Mouse (Mus musculus): Measurements from ENCODE around the gene 6430550D23Rik. TPM values are rescaled to one million over a fixed set of nuclear protein-coding genes. Genes with fewer than 3 reads are reported as not detected.
A peak's percentile ranks its signal among the peaks of the same experiment; 100 is the strongest.

The 6430550D23Rik gene
- total and polyA plus RNA-seq, 2 experiments from 2014 or later = 0.27 to 0.44 TPM

DNA sequence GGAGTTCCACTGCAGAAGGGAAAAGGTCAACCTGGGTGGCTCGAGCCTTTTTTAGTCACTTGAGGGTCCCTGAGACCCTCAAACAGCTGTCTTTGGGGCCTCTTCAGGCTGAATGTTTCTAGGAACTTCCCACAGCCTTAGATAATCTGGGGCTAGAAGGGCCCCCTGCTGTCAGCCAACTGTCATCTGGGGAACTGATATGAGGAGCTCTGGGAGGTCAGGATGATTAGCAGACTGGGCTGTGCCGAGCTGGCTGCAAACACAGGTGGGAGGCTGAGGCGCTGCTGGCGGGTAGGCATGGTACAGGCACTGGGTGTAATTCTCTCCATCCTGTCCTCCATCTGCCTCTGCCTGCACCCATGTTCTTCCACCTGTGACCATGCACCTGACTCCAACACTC lies 18.7 kb downstream of the 6430550D23Rik start:
- ATAC-seq (ENCODE audit: low FRiP score) (no peak), DNase-seq (ENCODE audit: low spot score) (no peak)
- no peak for TF ChIP-seq CTCF (IDR thresholded peaks at IDR 0.05)

DNA sequence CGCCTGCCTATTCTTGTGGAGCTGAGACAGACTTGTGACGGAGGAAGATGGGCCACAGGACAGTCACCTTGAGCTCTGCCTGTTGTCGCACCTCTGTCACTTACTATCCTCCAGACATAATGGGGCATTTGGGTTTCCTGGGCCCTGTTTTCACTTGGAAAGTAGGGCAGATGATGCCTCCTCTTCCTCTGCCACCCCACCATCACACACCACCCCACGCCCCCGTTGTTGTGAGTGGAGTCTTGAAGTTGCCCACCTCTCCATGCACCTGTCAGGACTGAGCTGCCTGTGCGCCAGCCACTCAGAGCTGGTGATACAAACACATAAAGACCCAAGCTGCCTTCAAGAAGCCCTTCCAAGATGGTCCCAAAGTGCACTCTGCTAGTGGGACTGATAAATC lies 20.6 kb downstream of the 6430550D23Rik start:
- no peak overlapping the region for H3K4me2 ChIP-seq (ENCODE audit: low read depth, low read length, poor library complexity, severe bottlenecking)
- over 99% methylated on average over 6 of the region's 6 CpGs for WGBS
- H3K27ac ChIP-seq (ENCODE audit: low read depth, low read length) = no peak overlapping the region
- H3K4me1 ChIP-seq (ENCODE audit: insufficient read depth, low read length) = no peaks in the 10 kb centered on the region
- no peak for ATAC-seq (ENCODE audit: low FRiP score)
- no peak for DNase-seq (ENCODE audit: low spot score)
- H3K27me3 ChIP-seq (ENCODE audit: insufficient read depth, low read length) = no peaks in the 10 kb centered on the region
- H3K9me3 ChIP-seq (ENCODE audit: low read length) = no peaks in the 10 kb centered on the region
- H3K9ac ChIP-seq (replicated peaks; ENCODE audit: low read length, poor library complexity, severe bottlenecking) = no peak overlapping the region
- peaks cover 82% of the 10 kb centered on the region for H3K36me3 ChIP-seq (ENCODE audit: insufficient read depth, low read length)
- TF ChIP-seq CTCF (IDR thresholded peaks at IDR 0.05) = no peak
- no peak overlapping the region for H3K4me3 ChIP-seq (ENCODE audit: low read depth, low read length)

More for the DNA sequence above, 18.7 kb downstream of the 6430550D23Rik start:
- no peak overlapping the region for H3K4me3 ChIP-seq (ENCODE audit: low read depth, low read length)
- no peaks in the 10 kb centered on the region for H3K27me3 ChIP-seq (ENCODE audit: insufficient read depth, low read length)
- H3K4me2 ChIP-seq (ENCODE audit: low read depth, low read length, poor library complexity, severe bottlenecking) = no peak overlapping the region
- no peaks in the 10 kb centered on the region for H3K9me3 ChIP-seq (ENCODE audit: low read length)
- no peak overlapping the region for H3K9ac ChIP-seq (replicated peaks; ENCODE audit: low read length, poor library complexity, severe bottlenecking)
- H3K4me1 ChIP-seq (ENCODE audit: insufficient read depth, low read length) = no peaks in the 10 kb centered on the region
- WGBS = 74% methylated on average over 4 of the region's 4 CpGs
- peaks cover 89% of the 10 kb centered on the region for H3K36me3 ChIP-seq (ENCODE audit: insufficient read depth, low read length)
- H3K27ac ChIP-seq (ENCODE audit: low read depth, low read length) = no peak overlapping the region

DNA sequence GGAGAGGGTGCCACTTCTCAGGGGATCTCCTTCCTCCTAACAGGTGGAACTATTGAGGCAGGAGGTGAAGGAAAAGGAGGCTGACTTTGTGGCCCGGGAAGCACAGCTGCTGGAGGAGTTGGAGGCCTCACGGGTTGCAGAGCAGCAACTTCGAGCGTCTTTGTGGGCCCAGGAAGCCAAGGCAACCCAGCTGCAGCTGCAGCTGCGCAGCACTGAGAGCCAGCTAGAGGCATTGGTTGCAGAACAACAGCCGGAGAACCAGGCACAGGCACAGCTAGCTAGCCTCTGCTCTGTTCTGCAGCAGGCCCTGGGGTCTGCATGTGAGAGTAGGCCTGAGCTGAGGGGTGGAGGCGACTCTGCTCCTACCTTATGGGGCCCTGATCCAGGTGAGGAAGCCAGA lies 22.0 kb downstream of the 6430550D23Rik start:
- ATAC-seq (ENCODE audit: low FRiP score) (no peak), DNase-seq (ENCODE audit: low spot score) (no peak)
- no peaks in the 10 kb centered on the region for H3K4me1 ChIP-seq (ENCODE audit: insufficient read depth, low read length)
- 91% methylated on average over 7 of the region's 7 CpGs for WGBS
- no peak overlapping the region for H3K4me2 ChIP-seq (ENCODE audit: low read depth, low read length, poor library complexity, severe bottlenecking)
- no peak overlapping the region for H3K27ac ChIP-seq (ENCODE audit: low read depth, low read length)
- no peaks in the 10 kb centered on the region for H3K9me3 ChIP-seq (ENCODE audit: low read length)
- TF ChIP-seq CTCF (IDR thresholded peaks at IDR 0.05) = no peak
- H3K9ac ChIP-seq (replicated peaks; ENCODE audit: low read length, poor library complexity, severe bottlenecking) = no peak overlapping the region
- no peaks in the 10 kb centered on the region for H3K27me3 ChIP-seq (ENCODE audit: insufficient read depth, low read length)
- H3K4me3 ChIP-seq (ENCODE audit: low read depth, low read length) = no peak overlapping the region
- H3K36me3 ChIP-seq (ENCODE audit: insufficient read depth, low read length) = peaks cover 75% of the 10 kb centered on the region

DNA sequence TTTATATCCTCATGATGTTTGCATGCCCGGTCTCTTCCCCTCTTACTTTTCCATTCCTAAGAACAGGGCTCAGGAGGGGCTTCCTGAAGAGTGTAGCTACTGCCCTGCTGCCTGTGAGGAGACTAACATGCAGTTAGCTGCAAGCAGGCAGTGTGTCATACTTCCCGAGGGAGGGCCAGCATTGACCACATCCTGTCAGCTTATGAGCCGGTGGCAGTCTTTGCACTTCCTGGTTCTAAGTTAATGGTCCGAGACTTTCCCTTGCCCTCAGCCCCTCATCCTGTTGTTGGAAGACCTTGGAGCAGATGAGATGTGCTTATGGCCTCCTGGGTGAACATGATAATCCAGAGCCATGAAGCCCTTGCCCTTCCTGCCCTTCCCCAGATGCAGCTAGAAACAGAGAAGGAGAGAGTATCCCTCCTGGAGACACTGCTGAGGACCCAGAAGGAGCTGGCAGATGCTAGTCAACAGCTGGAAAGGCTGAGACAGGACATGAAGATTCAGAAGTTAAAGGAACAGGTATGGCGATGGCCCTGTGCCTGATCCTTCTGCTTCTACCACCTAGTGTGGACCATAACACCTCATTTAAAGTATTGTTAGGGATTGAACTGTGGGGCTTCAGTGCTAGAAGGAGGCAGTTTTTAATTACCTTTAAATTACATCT lies 28.3 kb downstream of the 6430550D23Rik start:
- DNase-seq (ENCODE audit: low spot score) = no peak
- Histone ChIP-seq H3K9ac (replicated peaks; ENCODE audit: low read length, poor library complexity, severe bottlenecking) (no peak overlapping the region), H3K36me3 (ENCODE audit: insufficient read depth, low read length) (peaks cover 61% of the 10 kb centered on the region), H3K4me1 (ENCODE audit: insufficient read depth, low read length) (no peaks in the 10 kb centered on the region), H3K4me2 (ENCODE audit: low read depth, low read length, poor library complexity, severe bottlenecking) (no peak overlapping the region), H3K9me3 (ENCODE audit: low read length) (no peaks in the 10 kb centered on the region), H3K27me3 (ENCODE audit: insufficient read depth, low read length) (no peaks in the 10 kb centered on the region), H3K4me3 (ENCODE audit: low read depth, low read length) (no peak overlapping the region), H3K27ac (ENCODE audit: low read depth, low read length) (no peak overlapping the region)
- no peak for TF ChIP-seq CTCF (IDR thresholded peaks at IDR 0.05)
- no peak for ATAC-seq (ENCODE audit: low FRiP score)
- 88% methylated on average over 5 of the region's 5 CpGs for WGBS

DNA sequence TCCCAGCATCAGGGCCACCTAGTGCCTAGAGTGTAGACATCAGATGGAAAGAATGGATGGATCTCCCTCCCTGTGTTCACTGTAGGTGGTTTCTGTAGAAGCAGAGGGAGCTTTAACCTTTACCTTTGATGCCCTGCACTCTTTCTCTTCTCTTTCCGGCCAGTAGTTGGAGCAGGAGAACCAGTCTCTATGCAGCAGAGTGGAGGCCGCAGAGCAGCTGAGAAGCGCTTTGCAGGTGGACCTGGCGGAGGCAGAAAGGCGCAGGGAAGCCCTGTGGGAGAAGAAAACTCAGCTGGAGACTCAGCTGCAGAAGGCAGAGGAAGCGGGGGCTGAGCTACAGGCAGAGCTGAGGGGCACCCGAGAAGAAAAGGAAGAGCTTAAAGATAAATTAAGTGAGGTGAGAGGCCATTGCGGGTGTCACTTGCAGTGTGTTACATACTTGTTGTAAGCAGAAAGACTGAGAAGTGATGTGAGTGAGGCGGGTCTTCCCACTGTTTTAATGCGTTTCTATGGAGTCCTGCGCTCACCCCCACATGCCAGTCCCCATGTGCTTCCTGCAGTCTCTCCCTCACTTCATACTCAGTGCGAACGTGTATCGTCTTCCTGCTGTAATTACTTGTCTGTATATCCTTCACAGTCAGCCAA lies 33.6 kb downstream of the 6430550D23Rik start:
- Histone ChIP-seq H3K4me3 (ENCODE audit: low read depth, low read length) (no peak overlapping the region), H3K36me3 (ENCODE audit: insufficient read depth, low read length) (peaks cover 69% of the 10 kb centered on the region), H3K4me2 (ENCODE audit: low read depth, low read length, poor library complexity, severe bottlenecking) (no peak overlapping the region), H3K27ac (ENCODE audit: low read depth, low read length) (no peak overlapping the region), H3K27me3 (ENCODE audit: insufficient read depth, low read length) (no peaks in the 10 kb centered on the region), H3K9ac (replicated peaks; ENCODE audit: low read length, poor library complexity, severe bottlenecking) (no peak overlapping the region), H3K4me1 (ENCODE audit: insufficient read depth, low read length) (no peaks in the 10 kb centered on the region), H3K9me3 (ENCODE audit: low read length) (no peaks in the 10 kb centered on the region)
- 86% methylated on average over 14 of the region's 14 CpGs for WGBS
- DNase-seq (ENCODE audit: low spot score) (no peak), ATAC-seq (ENCODE audit: low FRiP score) (no peak)
- peak; percentile 40 for TF ChIP-seq CTCF (IDR thresholded peaks at IDR 0.05)

DNA sequence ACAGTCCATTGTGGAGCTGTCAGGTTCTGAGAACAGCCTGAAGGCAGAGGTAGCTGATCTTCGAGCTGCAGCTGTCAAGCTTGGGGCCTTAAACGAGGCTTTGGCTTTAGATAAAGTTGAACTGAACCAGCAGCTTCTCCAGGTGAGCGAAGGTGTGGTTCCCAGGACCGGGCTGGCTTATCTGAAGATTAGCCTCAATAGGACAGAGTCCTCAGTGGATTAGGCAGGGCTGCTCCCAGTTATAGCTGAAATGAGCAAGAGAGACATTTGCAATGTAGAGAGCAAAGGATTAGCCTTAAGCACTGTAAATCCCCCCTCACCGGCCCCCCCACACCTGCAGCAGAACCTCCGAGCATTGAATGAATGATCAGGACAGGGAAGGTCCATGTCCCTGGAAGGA lies 34.4 kb downstream of the 6430550D23Rik start:
- Histone ChIP-seq H3K27me3 (ENCODE audit: insufficient read depth, low read length) (no peaks in the 10 kb centered on the region), H3K9me3 (ENCODE audit: low read length) (no peaks in the 10 kb centered on the region)
- 83% methylated on average over 6 of the region's 6 CpGs for WGBS

More for the DNA sequence above, 34.4 kb downstream of the 6430550D23Rik start:
- no peak for ATAC-seq (ENCODE audit: low FRiP score)
- Histone ChIP-seq H3K9ac (replicated peaks; ENCODE audit: low read length, poor library complexity, severe bottlenecking) (no peak overlapping the region), H3K4me3 (ENCODE audit: low read depth, low read length) (no peak overlapping the region), H3K4me2 (ENCODE audit: low read depth, low read length, poor library complexity, severe bottlenecking) (no peak overlapping the region), H3K27ac (ENCODE audit: low read depth, low read length) (no peak overlapping the region), H3K4me1 (ENCODE audit: insufficient read depth, low read length) (no peaks in the 10 kb centered on the region), H3K36me3 (ENCODE audit: insufficient read depth, low read length) (peaks cover 72% of the 10 kb centered on the region)
- DNase-seq (ENCODE audit: low spot score) = no peak
- TF ChIP-seq CTCF (IDR thresholded peaks at IDR 0.05) = no peak

Data from midbrain, postnatal 0 days (tissue).